Mouse (Mus musculus): ENCODE measurements around the gene Lrrc74a.

The Lrrc74a gene

GRCm38 (mm10) chr12:86802005-86802671 lies 68.0 kb downstream of the Lrrc74a start:
- ATAC-seq (ENCODE audit: insufficient number of reproducible peaks, low FRiP score, low TSS enrichment): no peak

- no peak for ATAC-seq (ENCODE audit: insufficient number of reproducible peaks, low FRiP score, low TSS enrichment)
These were observed 68.7 kb downstream of the Lrrc74a start for GRCm38 (mm10) chr12:86802899-86803298.

GRCm38 (mm10) chr12:86803651-86804307 lies 69.6 kb downstream of the Lrrc74a start:
- no peak for ATAC-seq (ENCODE audit: insufficient number of reproducible peaks, low FRiP score, low TSS enrichment)

DNA sequence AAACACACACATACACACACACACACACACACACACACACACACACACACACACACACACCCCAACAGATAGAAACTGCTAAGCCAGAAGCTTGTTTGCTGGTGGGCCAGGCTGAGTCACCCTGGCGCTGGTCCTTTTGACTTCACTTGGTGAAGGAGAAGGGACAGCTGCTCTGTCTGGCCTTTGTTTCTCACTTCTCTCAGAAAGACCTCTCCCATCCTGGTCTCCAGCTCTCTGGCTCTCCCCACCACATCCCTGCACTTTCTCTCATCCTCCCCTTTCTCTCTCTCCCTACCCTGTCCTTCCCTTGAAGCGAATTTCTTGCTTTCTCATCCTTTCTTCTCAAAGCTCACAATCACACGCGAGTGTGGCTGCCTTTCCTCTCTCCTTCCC lies 70.1 kb downstream of the Lrrc74a start:
- no peak for ATAC-seq (ENCODE audit: insufficient number of reproducible peaks, low FRiP score, low TSS enrichment)

- ATAC-seq (ENCODE audit: insufficient number of reproducible peaks, low FRiP score, low TSS enrichment): no peak
These were observed 70.7 kb downstream of the Lrrc74a start for GRCm38 (mm10) chr12:86804857-86805256.

DNA sequence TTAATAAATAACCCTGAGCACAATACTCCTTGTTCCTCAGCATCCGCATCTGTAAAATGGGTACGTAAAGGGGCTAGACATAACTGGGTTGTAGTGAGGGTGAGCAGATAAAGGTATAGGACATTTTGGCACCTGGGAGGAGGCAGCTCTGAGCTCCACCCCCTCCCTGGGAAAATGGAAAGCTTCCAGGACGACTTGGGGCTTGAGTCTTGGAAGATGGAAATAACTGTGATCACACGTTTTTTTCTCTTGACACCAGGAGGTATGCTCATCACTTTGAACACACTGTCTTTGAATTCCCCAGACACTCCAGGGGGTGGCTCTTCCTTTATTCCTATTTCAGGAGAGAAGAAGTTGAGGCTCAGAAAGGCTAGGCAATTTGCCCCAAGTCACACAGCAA lies 71.1 kb downstream of the Lrrc74a start:
- ATAC-seq (ENCODE audit: insufficient number of reproducible peaks, low FRiP score, low TSS enrichment): no peak

- no peak for ATAC-seq (ENCODE audit: insufficient number of reproducible peaks, low FRiP score, low TSS enrichment)
These were observed 72.1 kb downstream of the Lrrc74a start for GRCm38 (mm10) chr12:86806031-86806922.

- no peak for ATAC-seq (ENCODE audit: insufficient number of reproducible peaks, low FRiP score, low TSS enrichment)
These were observed 73.0 kb downstream of the Lrrc74a start for GRCm38 (mm10) chr12:86806923-86807794.

DNA sequence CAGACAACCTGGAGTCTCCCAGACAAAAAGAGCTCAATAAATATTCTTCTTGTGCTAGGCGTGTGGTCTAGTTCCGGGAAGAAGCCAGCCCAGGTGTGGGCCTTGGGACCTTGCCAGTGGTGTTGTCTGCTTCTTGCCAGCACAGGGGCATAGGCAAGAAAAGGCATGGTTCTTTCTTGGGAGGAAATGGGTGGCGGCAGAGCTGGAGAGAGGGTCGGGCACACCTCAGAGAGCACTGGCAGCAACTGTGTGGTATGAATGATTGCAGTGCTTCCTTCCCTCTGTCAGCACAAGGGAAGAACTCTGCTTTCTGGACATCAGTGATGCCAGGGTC lies 73.6 kb downstream of the Lrrc74a start:
- no peak for ATAC-seq (ENCODE audit: insufficient number of reproducible peaks, low FRiP score, low TSS enrichment)

DNA sequence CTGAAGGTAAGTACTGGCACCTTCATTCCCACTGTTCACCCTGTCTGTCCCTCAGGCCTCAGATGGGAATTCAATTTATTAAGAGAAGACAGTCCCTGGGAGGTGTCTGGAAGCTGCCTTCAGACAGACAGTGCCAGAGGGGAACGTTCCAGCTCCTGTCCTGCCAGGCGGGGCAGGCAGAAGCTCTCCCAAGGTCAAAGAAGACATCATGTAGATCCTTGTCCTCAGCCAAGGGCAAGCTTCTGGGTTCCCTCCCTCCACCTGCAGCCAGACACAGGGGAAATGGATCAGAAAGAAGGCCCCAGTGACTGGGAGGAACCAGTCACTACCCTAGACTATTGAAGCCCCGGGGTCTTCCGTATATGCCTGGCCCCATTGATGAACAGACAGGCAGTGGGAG lies 74.7 kb downstream of the Lrrc74a start:
- no peak for ATAC-seq (ENCODE audit: insufficient number of reproducible peaks, low FRiP score, low TSS enrichment)

GRCm38 (mm10) chr12:86810040-86810439 lies 75.9 kb downstream of the Lrrc74a start:
- no peak for ATAC-seq (ENCODE audit: insufficient number of reproducible peaks, low FRiP score, low TSS enrichment)

GRCm38 (mm10) chr12:86810725-86811444 lies 76.7 kb downstream of the Lrrc74a start:
- ATAC-seq (ENCODE audit: insufficient number of reproducible peaks, low FRiP score, low TSS enrichment): 0 out of 2 replicates have a peak, but pooled peaks have one; percentile 27

GRCm38 (mm10) chr12:86812782-86813181 lies 78.6 kb downstream of the Lrrc74a start:
- ATAC-seq (ENCODE audit: insufficient number of reproducible peaks, low FRiP score, low TSS enrichment): no peak
